Mouse (Mus musculus): Measurements from ENCODE around the gene Cfap65. TPM values are rescaled to one million over a fixed set of nuclear protein-coding genes. Genes with fewer than 3 reads are reported as not detected.

Gene Cfap65
- polyA plus RNA-seq, 1 experiment = not detected

GRCm38 (mm10) chr1:74961722-74962121 is 26.3 kb upstream of the Cfap65 start:
- Histone ChIP-seq H3K4me3 (ENCODE audit: insufficient read depth, low read length) (no peak overlapping the region), H3K27ac (ENCODE audit: insufficient read depth, low read depth, low read length) (no peak overlapping the region), H3K4me1 (ENCODE audit: control insufficient read depth, insufficient read depth, low read length) (no peaks in the 10 kb centered on the region)
- TF ChIP-seq CTCF (IDR thresholded peaks at IDR 0.05; ENCODE audit: low read depth, low read length) (no peak), POLR2A (IDR thresholded peaks at IDR 0.05; ENCODE audit: borderline replicate concordance, low read depth, low read length) (no peak)

DNA sequence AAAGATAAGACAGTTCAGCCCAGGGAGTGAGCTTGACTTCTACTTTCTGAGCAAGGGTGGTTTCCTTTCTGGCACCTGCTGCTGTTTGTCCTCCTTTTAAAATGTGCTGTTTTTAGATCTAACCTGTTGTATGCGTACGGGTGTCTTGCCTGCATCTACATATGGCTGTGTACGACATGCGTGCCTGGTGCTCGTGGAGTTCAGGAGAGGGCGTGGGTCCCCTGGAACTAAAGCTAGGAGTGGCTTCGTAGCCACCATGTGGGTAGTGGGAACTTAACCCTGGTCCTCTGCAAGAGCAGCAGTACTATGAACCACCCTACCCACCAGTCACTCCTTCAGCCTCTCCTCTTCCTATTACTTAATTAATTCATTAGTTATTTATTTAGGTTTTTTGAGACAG is 24.7 kb upstream of the Cfap65 start:
- Histone ChIP-seq H3K27ac (ENCODE audit: insufficient read depth, low read depth, low read length) (no peak overlapping the region), H3K4me1 (ENCODE audit: control insufficient read depth, insufficient read depth, low read length) (no peaks in the 10 kb centered on the region), H3K4me3 (ENCODE audit: insufficient read depth, low read length) (no peak overlapping the region)
- TF ChIP-seq POLR2A (IDR thresholded peaks at IDR 0.05; ENCODE audit: borderline replicate concordance, low read depth, low read length) (no peak), CTCF (IDR thresholded peaks at IDR 0.05; ENCODE audit: low read depth, low read length) (no peak)

DNA sequence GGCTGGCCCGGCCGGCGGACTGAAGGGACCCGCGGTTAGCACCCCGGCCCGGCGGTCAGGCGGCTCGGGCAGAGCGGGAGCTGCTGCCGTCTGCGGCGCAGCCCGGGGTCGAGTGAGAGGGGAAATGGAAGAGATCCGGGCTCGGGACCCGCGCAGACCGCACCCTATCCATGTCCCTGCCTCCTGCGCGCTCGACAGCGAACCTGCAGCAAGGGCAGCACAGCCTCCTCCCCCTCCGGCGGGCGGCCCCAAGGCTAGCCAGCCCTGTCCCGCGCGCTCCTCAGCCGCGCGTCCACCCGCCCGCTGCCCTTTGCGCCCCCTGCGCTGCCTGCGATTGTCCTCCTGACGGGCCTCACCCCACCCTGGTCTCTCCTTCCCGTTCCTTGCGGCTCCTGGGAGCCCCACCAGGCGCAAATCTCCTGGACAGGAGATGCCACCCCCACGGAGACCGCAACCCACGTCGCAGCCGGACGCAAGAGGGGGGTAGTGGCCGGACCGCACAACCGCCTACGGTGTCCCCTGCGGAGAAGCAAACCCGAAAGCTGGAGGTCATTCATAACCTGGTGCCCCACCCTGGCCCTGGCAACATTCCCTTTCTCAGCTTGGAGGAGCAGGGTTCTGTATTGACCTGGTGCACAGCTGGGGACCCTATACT is 16.3 kb upstream of the Cfap65 start, which contains the start of gene Ihh:
TSS of gene Ihh (minus strand) at position 117 of the 655 bp plus-strand sequence.
- TF ChIP-seq POLR2A (IDR thresholded peaks at IDR 0.05; ENCODE audit: borderline replicate concordance, low read depth, low read length) (no peak), CTCF (IDR thresholded peaks at IDR 0.05; ENCODE audit: low read depth, low read length) (no peak)
- Histone ChIP-seq H3K27ac (ENCODE audit: insufficient read depth, low read depth, low read length) (no peak within 1 kb of the TSS), H3K4me3 (ENCODE audit: insufficient read depth, low read length) (no peak within 1 kb of the TSS), H3K4me1 (ENCODE audit: control insufficient read depth, insufficient read depth, low read length) (no peaks in the 10 kb centered on the region)

DNA sequence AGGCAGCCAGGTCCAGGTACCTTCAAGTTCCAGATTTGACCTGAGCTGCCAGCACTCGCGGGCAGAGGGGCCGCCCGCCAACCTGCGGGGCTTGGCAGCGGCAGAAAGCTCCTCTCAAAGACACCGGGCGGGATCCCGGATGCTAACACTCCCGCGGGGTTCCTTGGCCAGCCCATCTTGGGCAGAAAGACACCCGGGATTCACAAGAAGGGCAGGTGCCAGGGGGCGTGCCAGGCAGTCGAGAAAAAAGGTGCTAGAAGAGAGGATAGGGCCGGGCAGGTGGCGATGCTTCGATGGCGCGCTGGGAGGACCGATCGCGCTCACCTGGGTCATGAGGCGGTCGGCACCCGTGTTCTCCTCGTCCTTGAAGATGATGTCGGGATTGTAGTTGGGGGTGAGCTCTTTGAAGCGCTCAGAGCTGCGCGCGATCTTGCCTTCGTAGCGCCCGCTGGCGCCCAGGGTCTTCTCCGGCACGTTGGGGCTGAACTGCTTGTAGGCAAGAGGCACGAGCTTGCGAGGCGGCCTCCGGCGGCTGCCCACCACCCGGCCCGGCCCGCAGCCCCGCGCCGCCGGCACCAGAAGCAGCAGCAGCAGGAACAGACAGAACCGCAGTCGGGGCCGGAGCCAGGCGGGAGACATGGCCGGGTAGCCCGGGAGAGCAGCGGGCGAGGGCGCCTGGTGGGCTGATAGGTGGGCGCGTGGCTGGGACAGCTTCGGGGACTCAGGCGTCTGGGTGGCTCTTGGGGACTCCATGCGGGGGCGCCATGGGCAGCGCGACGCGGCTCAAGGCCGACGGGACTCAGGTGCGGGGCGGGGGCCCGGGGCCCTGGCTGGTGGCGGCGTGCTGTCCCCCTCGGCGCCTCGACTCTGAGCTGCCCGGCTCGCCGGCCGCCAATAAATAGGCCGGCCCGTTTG is 15.4 kb upstream of the Cfap65 start:
- Histone ChIP-seq H3K4me3 (ENCODE audit: insufficient read depth, low read length) (no peak overlapping the region), H3K4me1 (ENCODE audit: control insufficient read depth, insufficient read depth, low read length) (no peaks in the 10 kb centered on the region), H3K27ac (ENCODE audit: insufficient read depth, low read depth, low read length) (no peak overlapping the region)
- TF ChIP-seq POLR2A (IDR thresholded peaks at IDR 0.05; ENCODE audit: borderline replicate concordance, low read depth, low read length) = no peak
- TF ChIP-seq CTCF (IDR thresholded peaks at IDR 0.05; ENCODE audit: low read depth, low read length) = no peak

GRCm38 (mm10) chr1:74950066-74950465 is 14.7 kb upstream of the Cfap65 start:
- TF ChIP-seq POLR2A (IDR thresholded peaks at IDR 0.05; ENCODE audit: borderline replicate concordance, low read depth, low read length) (no peak), CTCF (IDR thresholded peaks at IDR 0.05; ENCODE audit: low read depth, low read length) (no peak)
- Histone ChIP-seq H3K4me3 (ENCODE audit: insufficient read depth, low read length) (no peak overlapping the region), H3K27ac (ENCODE audit: insufficient read depth, low read depth, low read length) (no peak overlapping the region), H3K4me1 (ENCODE audit: control insufficient read depth, insufficient read depth, low read length) (no peaks in the 10 kb centered on the region)

- TF ChIP-seq CTCF (IDR thresholded peaks at IDR 0.05; ENCODE audit: low read depth, low read length) (no peak), POLR2A (IDR thresholded peaks at IDR 0.05; ENCODE audit: borderline replicate concordance, low read depth, low read length) (no peak)
- Histone ChIP-seq H3K27ac (ENCODE audit: insufficient read depth, low read depth, low read length) (no peak overlapping the region), H3K4me1 (ENCODE audit: control insufficient read depth, insufficient read depth, low read length) (no peaks in the 10 kb centered on the region), H3K4me3 (ENCODE audit: insufficient read depth, low read length) (no peak overlapping the region)
Observed at GRCm38 (mm10) chr1:74949666-74950050, 14.3 kb upstream of the Cfap65 start.

DNA sequence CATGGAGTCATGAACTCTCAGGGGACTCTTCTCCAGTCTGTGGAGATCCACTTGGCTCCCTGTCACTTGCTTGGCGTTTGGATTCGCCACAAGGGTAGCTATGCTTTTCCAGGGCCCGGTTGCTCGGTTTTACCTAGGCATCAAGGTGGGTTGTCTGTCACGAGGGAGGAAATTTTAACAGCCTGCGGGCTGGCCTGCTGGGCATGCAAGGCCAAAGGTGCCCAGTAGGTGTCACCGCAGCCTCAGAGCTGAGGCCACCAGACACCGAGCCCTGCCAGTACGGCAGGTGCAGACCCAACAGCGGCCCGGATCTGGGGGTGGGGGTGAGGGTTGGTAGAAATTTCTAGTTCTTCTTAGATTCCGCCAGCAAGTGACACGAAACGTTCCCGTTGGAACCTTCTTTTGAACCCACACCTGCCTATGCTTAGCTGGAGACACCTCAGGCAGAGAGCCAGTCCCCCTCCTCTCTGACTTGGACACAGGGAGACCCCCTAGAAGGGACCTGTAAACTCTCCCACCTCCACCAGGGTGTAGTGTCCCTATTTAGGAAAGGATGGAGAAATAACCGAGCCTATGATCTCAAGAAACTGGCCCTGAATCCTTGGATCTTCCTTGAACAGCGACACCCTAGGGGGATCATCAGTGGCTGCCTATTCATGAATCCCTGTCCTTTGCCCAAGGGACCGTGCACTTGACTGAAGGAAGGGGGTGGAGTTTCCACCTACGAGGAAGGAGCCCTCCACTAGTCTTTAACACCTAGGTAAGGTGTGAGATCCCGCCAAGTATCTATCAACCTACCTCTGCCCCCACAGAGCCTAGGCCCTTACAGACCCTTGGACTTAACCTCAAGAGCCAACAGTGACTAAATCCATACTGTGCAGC is 13.6 kb upstream of the Cfap65 start:
- peak; percentile 33; the same call in 1 of the 2 replicates for TF ChIP-seq CTCF (IDR thresholded peaks at IDR 0.05; ENCODE audit: low read depth, low read length)
- TF ChIP-seq POLR2A (IDR thresholded peaks at IDR 0.05; ENCODE audit: borderline replicate concordance, low read depth, low read length) = no peak
- no peak overlapping the region for H3K4me3 ChIP-seq (ENCODE audit: insufficient read depth, low read length)

DNA sequence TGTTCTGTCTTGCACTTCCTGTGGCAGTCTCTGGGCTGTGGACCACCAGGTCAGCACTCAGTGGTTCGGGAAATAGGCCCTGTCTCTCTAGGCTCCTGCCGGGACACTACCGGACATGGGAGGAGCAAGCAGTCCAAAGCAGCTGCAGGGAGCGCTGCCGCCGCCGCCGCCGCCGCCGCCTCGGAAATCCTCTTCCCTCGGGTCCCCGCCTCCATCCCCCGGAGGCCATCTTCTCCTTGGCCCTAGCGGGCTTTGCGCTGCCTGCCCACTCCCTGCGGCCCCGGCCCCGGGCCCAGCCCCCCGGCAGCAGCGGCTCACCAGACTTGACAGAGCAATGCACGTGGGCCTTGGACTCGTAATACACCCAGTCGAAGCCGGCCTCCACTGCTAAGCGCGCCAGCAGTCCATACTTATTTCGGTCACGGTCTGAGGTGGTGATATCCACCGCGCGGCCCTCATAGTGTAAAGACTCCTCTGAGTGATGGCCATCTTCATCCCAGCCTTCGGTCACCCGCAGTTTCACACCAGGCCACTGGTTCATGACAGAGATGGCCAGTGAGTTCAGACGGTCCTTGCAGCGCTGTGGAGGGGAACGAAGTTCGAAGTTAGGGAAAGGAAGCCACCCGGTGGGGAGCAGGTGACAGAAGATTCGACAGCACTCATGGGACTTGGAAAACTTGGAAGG is 12.7 kb upstream of the Cfap65 start:
- peak overlapping the region; percentile 28 for H3K4me3 ChIP-seq (ENCODE audit: insufficient read depth, low read length)
- no peaks in the 10 kb centered on the region for H3K4me1 ChIP-seq (ENCODE audit: control insufficient read depth, insufficient read depth, low read length)
- TF ChIP-seq CTCF (IDR thresholded peaks at IDR 0.05; ENCODE audit: low read depth, low read length) (no peak; the same call in 1 of the 2 replicates), POLR2A (IDR thresholded peaks at IDR 0.05; ENCODE audit: borderline replicate concordance, low read depth, low read length) (no peak)
- H3K27ac ChIP-seq (ENCODE audit: insufficient read depth, low read depth, low read length) = no peak overlapping the region

More for the DNA sequence above, 13.6 kb upstream of the Cfap65 start:
- Histone ChIP-seq H3K27ac (ENCODE audit: insufficient read depth, low read depth, low read length) (no peak overlapping the region), H3K4me1 (ENCODE audit: control insufficient read depth, insufficient read depth, low read length) (no peaks in the 10 kb centered on the region)

All from bone marrow macrophage, adult 2 months (primary cell).